Mouse (Mus musculus): Measurements from ENCODE around the gene Cfap161. TPM values are rescaled to one million over a fixed set of nuclear protein-coding genes. Genes with fewer than 3 reads are reported as not detected.

Gene Cfap161
- polyA plus RNA-seq, 1 experiment from 2014 or later: not detected

GRCm38 (mm10) chr7:83816886-83817285 is 22.2 kb upstream of the Cfap161 start:
- Histone ChIP-seq H3K9ac (ENCODE audit: low read depth, low read length) (no peak overlapping the region), H3K9me3 (ENCODE audit: control insufficient read depth, low read length) (no peaks in the 10 kb centered on the region), H3K4me2 (replicated peaks; ENCODE audit: low read depth, low read length) (no peak overlapping the region), H3K27ac (ENCODE audit: low read depth, low read length) (no peak overlapping the region), H3K4me3 (ENCODE audit: low read length) (no peak overlapping the region), H3K4me1 (ENCODE audit: control insufficient read depth, insufficient read depth, low read length) (peaks cover 18% of the 10 kb centered on the region), H3K27me3 (ENCODE audit: control insufficient read depth, insufficient read depth, low read length) (no peaks in the 10 kb centered on the region; the same call in 1 of the 2 replicates), H3K36me3 (ENCODE audit: control insufficient read depth, insufficient read depth, low read length) (no peaks in the 10 kb centered on the region)
- ATAC-seq (ENCODE audit: low FRiP score, low TSS enrichment): no peak
- WGBS: 94% methylated on average over 5 of the region's 5 CpGs

- H3K4me3 ChIP-seq (ENCODE audit: low read length): no peak overlapping the region
- H3K27me3 ChIP-seq (ENCODE audit: control insufficient read depth, insufficient read depth, low read length): no peaks in the 10 kb centered on the region; the same call in 1 of the 2 replicates
- no peaks in the 10 kb centered on the region for H3K36me3 ChIP-seq (ENCODE audit: control insufficient read depth, insufficient read depth, low read length)
- H3K27ac ChIP-seq (ENCODE audit: low read depth, low read length): no peak overlapping the region
- 91% methylated on average over 1 of the region's 1 CpGs for WGBS
- no peak overlapping the region for H3K4me2 ChIP-seq (replicated peaks; ENCODE audit: low read depth, low read length)
- peaks cover 26% of the 10 kb centered on the region for H3K4me1 ChIP-seq (ENCODE audit: control insufficient read depth, insufficient read depth, low read length)
- no peak for ATAC-seq (ENCODE audit: low FRiP score, low TSS enrichment)
- no peak overlapping the region for H3K9ac ChIP-seq (ENCODE audit: low read depth, low read length)
- no peaks in the 10 kb centered on the region for H3K9me3 ChIP-seq (ENCODE audit: control insufficient read depth, low read length)
Observed at GRCm38 (mm10) chr7:83815646-83816045, 21.0 kb upstream of the Cfap161 start.

GRCm38 (mm10) chr7:83813993-83814392 is 19.3 kb upstream of the Cfap161 start:
- 7% methylated on average over 4 of the region's 4 CpGs for WGBS
- no peak overlapping the region for H3K4me3 ChIP-seq (ENCODE audit: low read length)
- peak overlapping the region; percentile 83 for H3K27ac ChIP-seq (ENCODE audit: low read depth, low read length)
- no peaks in the 10 kb centered on the region; the same call in 1 of the 2 replicates for H3K27me3 ChIP-seq (ENCODE audit: control insufficient read depth, insufficient read depth, low read length)
- ATAC-seq (ENCODE audit: low FRiP score, low TSS enrichment): peak; percentile 74; the same call in 1 of the 2 replicates
- H3K36me3 ChIP-seq (ENCODE audit: control insufficient read depth, insufficient read depth, low read length): no peaks in the 10 kb centered on the region
- no peaks in the 10 kb centered on the region for H3K9me3 ChIP-seq (ENCODE audit: control insufficient read depth, low read length)
- no peak overlapping the region for H3K4me2 ChIP-seq (replicated peaks; ENCODE audit: low read depth, low read length)
- H3K4me1 ChIP-seq (ENCODE audit: control insufficient read depth, insufficient read depth, low read length): peaks cover 41% of the 10 kb centered on the region
- no peak overlapping the region for H3K9ac ChIP-seq (ENCODE audit: low read depth, low read length)

- Histone ChIP-seq H3K4me3 (ENCODE audit: low read length) (no peak overlapping the region), H3K4me1 (ENCODE audit: control insufficient read depth, insufficient read depth, low read length) (peaks cover 43% of the 10 kb centered on the region), H3K36me3 (ENCODE audit: control insufficient read depth, insufficient read depth, low read length) (no peaks in the 10 kb centered on the region), H3K9ac (ENCODE audit: low read depth, low read length) (no peak overlapping the region), H3K27me3 (ENCODE audit: control insufficient read depth, insufficient read depth, low read length) (no peaks in the 10 kb centered on the region; the same call in 1 of the 2 replicates), H3K27ac (ENCODE audit: low read depth, low read length) (peak overlapping the region; percentile 83), H3K4me2 (replicated peaks; ENCODE audit: low read depth, low read length) (no peak overlapping the region), H3K9me3 (ENCODE audit: control insufficient read depth, low read length) (no peaks in the 10 kb centered on the region)
- peak; percentile 16; the same call in 1 of the 2 replicates for ATAC-seq (ENCODE audit: low FRiP score, low TSS enrichment)
- WGBS: 19% methylated on average over 3 of the region's 3 CpGs
Observed at GRCm38 (mm10) chr7:83813465-83813864, 18.8 kb upstream of the Cfap161 start.

- H3K9me3 ChIP-seq (ENCODE audit: control insufficient read depth, low read length): no peaks in the 10 kb centered on the region
- no peaks in the 10 kb centered on the region; the same call in 1 of the 2 replicates for H3K27me3 ChIP-seq (ENCODE audit: control insufficient read depth, insufficient read depth, low read length)
- peak overlapping the region; percentile 83; the same call in 1 of the 2 replicates for H3K27ac ChIP-seq (ENCODE audit: low read depth, low read length)
- H3K4me2 ChIP-seq (replicated peaks; ENCODE audit: low read depth, low read length): no peak overlapping the region
- peaks cover 43% of the 10 kb centered on the region for H3K4me1 ChIP-seq (ENCODE audit: control insufficient read depth, insufficient read depth, low read length)
- ATAC-seq (ENCODE audit: low FRiP score, low TSS enrichment): no peak
- no peak overlapping the region for H3K4me3 ChIP-seq (ENCODE audit: low read length)
- H3K9ac ChIP-seq (ENCODE audit: low read depth, low read length): no peak overlapping the region
- no peaks in the 10 kb centered on the region for H3K36me3 ChIP-seq (ENCODE audit: control insufficient read depth, insufficient read depth, low read length)
- WGBS: 84% methylated on average over 6 of the region's 6 CpGs
Observed at GRCm38 (mm10) chr7:83813016-83813415, 18.3 kb upstream of the Cfap161 start.

- no peak overlapping the region for H3K4me2 ChIP-seq (replicated peaks; ENCODE audit: low read depth, low read length)
- H3K4me1 ChIP-seq (ENCODE audit: control insufficient read depth, insufficient read depth, low read length): peaks cover 43% of the 10 kb centered on the region
- H3K4me3 ChIP-seq (ENCODE audit: low read length): no peak overlapping the region
- ATAC-seq (ENCODE audit: low FRiP score, low TSS enrichment): no peak
- H3K9ac ChIP-seq (ENCODE audit: low read depth, low read length): no peak overlapping the region
- no peaks in the 10 kb centered on the region; the same call in 1 of the 2 replicates for H3K27me3 ChIP-seq (ENCODE audit: control insufficient read depth, insufficient read depth, low read length)
- H3K36me3 ChIP-seq (ENCODE audit: control insufficient read depth, insufficient read depth, low read length): no peaks in the 10 kb centered on the region
- WGBS: 79% methylated on average over 10 of the region's 10 CpGs
- no peaks in the 10 kb centered on the region for H3K9me3 ChIP-seq (ENCODE audit: control insufficient read depth, low read length)
- peak overlapping the region; percentile 83; the same call in 1 of the 2 replicates for H3K27ac ChIP-seq (ENCODE audit: low read depth, low read length)
Observed at GRCm38 (mm10) chr7:83812581-83812980, 17.9 kb upstream of the Cfap161 start.

GRCm38 (mm10) chr7:83811916-83812315 is 17.2 kb upstream of the Cfap161 start:
- Histone ChIP-seq H3K36me3 (ENCODE audit: control insufficient read depth, insufficient read depth, low read length) (no peaks in the 10 kb centered on the region), H3K27me3 (ENCODE audit: control insufficient read depth, insufficient read depth, low read length) (no peaks in the 10 kb centered on the region; the same call in 1 of the 2 replicates), H3K4me1 (ENCODE audit: control insufficient read depth, insufficient read depth, low read length) (peaks cover 43% of the 10 kb centered on the region), H3K27ac (ENCODE audit: low read depth, low read length) (no peak overlapping the region), H3K9me3 (ENCODE audit: control insufficient read depth, low read length) (no peaks in the 10 kb centered on the region), H3K9ac (ENCODE audit: low read depth, low read length) (no peak overlapping the region), H3K4me3 (ENCODE audit: low read length) (no peak overlapping the region), H3K4me2 (replicated peaks; ENCODE audit: low read depth, low read length) (no peak overlapping the region)
- WGBS: 79% methylated on average over 8 of the region's 8 CpGs
- ATAC-seq (ENCODE audit: low FRiP score, low TSS enrichment): no peak

GRCm38 (mm10) chr7:83811461-83811860 is 16.8 kb upstream of the Cfap161 start:
- Histone ChIP-seq H3K9me3 (ENCODE audit: control insufficient read depth, low read length) (no peaks in the 10 kb centered on the region), H3K27ac (ENCODE audit: low read depth, low read length) (no peak overlapping the region), H3K27me3 (ENCODE audit: control insufficient read depth, insufficient read depth, low read length) (no peaks in the 10 kb centered on the region), H3K9ac (ENCODE audit: low read depth, low read length) (no peak overlapping the region), H3K4me2 (replicated peaks; ENCODE audit: low read depth, low read length) (no peak overlapping the region), H3K4me3 (ENCODE audit: low read length) (no peak overlapping the region), H3K36me3 (ENCODE audit: control insufficient read depth, insufficient read depth, low read length) (no peaks in the 10 kb centered on the region), H3K4me1 (ENCODE audit: control insufficient read depth, insufficient read depth, low read length) (peaks cover 43% of the 10 kb centered on the region)
- WGBS: 87% methylated on average over 4 of the region's 4 CpGs
- ATAC-seq (ENCODE audit: low FRiP score, low TSS enrichment): no peak

- peak overlapping the region; percentile 26 for H3K4me2 ChIP-seq (replicated peaks; ENCODE audit: low read depth, low read length)
- no peaks in the 10 kb centered on the region for H3K27me3 ChIP-seq (ENCODE audit: control insufficient read depth, insufficient read depth, low read length)
- H3K27ac ChIP-seq (ENCODE audit: low read depth, low read length): peak overlapping the region; percentile 55; the same call in 1 of the 2 replicates
- H3K4me3 ChIP-seq (ENCODE audit: low read length): no peak overlapping the region
- ATAC-seq (ENCODE audit: low FRiP score, low TSS enrichment): peak; percentile 29; the same call in 1 of the 2 replicates
- peaks cover 43% of the 10 kb centered on the region for H3K4me1 ChIP-seq (ENCODE audit: control insufficient read depth, insufficient read depth, low read length)
- H3K9me3 ChIP-seq (ENCODE audit: control insufficient read depth, low read length): no peaks in the 10 kb centered on the region
- H3K36me3 ChIP-seq (ENCODE audit: control insufficient read depth, insufficient read depth, low read length): no peaks in the 10 kb centered on the region
- H3K9ac ChIP-seq (ENCODE audit: low read depth, low read length): 0 out of 2 replicates have a peak overlapping the region, but pooled peaks have one; percentile 7
- 20% methylated on average over 15 of the region's 15 CpGs for WGBS
Observed at GRCm38 (mm10) chr7:83810141-83811100, 15.7 kb upstream of the Cfap161 start.
